Comparison of ENCODE assay signal across 10 mouse cellular contexts in the genomic region with DNA sequence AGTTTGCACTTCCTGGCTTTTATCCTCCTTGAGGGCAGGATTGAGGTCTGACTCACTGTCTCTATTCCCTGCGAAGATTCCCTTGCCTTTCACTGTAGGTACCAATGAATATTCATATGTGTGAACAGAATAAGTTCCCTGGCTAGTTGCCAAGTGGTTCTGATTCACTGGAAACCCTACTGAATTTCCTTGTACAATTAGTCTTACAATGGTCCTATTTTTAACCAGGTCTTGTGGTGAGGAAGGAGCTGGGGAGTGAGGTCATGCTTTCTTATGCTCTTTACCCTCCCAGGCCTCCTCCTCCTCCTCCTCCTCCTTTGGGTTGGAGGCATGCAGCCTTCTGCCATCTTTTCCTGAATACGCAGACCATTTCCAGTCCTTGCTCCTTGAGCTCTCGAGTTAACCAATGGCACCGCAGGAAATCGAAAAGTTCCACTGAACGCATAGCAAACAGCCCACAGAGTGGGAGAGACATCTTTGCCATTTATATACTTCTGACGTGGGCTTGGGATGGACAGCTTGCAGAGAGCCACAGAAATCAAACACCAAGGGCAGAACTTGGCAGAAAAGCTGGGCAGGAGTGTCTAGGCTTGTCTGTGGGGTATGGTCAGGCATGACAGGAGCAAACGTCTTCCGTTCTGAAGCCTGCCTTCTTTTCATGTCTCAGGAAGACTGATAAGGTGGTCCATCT.
DNase-seq lines count a peak whose midpoint lies in the region; ATAC-seq and TF ChIP-seq lines count a peak whose summit lies in the region.
"Had no signal": no experiment of that assay in that cellular context is flagged by ENCODE, and none has a peak within 500 bp of the region (broad histone marks: within the 10 kb centered on the region; RNA-seq: fewer than 3 reads in every experiment).

No protein-coding gene starts in this region.

- no peaks in the 10 kb centered on the region for H3K27me3 ChIP-seq in kidney, adult 2 months (replicated peaks; ENCODE audit: control insufficient read depth, insufficient read depth, low read length)
- H3K27me3 ChIP-seq in embryonic facial prominence, embryonic 15.5 days: no peaks in the 10 kb centered on the region
- H3K27me3 ChIP-seq: hindbrain, embryonic 15.5 days had no signal

- peak overlapping the region; percentile 4; the same call in 1 of the 2 replicates for H3K27ac ChIP-seq in kidney, adult 2 months (ENCODE audit: insufficient read depth, low read depth, low read length)
- H3K27ac ChIP-seq in embryonic facial prominence, embryonic 15.5 days (replicated peaks): 0 out of 2 replicates have a peak overlapping the region, but pooled peaks have one; percentile 28
- H3K27ac ChIP-seq in macrophage: peak overlapping the region; percentile 15; the same call in 1 of the 2 replicates
- H3K27ac ChIP-seq: hindbrain, embryonic 15.5 days had no signal

- H3K79me2 ChIP-seq in macrophage (ENCODE audit: inconsistent target): no peaks in the 10 kb centered on the region

- 0 out of 2 replicates have a peak, but pooled peaks have one; percentile 21 for ATAC-seq in embryonic facial prominence, embryonic 15.5 days (ENCODE audit: insufficient number of reproducible peaks, low FRiP score, low TSS enrichment, low read depth)
- ATAC-seq: liver, postnatal 0 days had no signal

- H3K9ac ChIP-seq in embryonic facial prominence, embryonic 15.5 days: no peak overlapping the region
- H3K9ac ChIP-seq: hindbrain, embryonic 15.5 days; liver, postnatal 0 days had no signal

- no peak overlapping the region for H3K4me2 ChIP-seq in embryonic facial prominence, embryonic 15.5 days (replicated peaks)
- H3K4me2 ChIP-seq: hindbrain, embryonic 15.5 days had no signal

- H3K9me3 ChIP-seq in embryonic facial prominence, embryonic 15.5 days (replicated peaks): no peaks in the 10 kb centered on the region
- H3K9me3 ChIP-seq: hindbrain, embryonic 15.5 days had no signal

- H3K36me3 ChIP-seq in kidney, adult 2 months (ENCODE audit: control insufficient read depth, insufficient read depth, low read length): no peaks in the 10 kb centered on the region
- no peaks in the 10 kb centered on the region for H3K36me3 ChIP-seq in embryonic facial prominence, embryonic 15.5 days
- H3K36me3 ChIP-seq in macrophage (ENCODE audit: inconsistent target): no peaks in the 10 kb centered on the region
- H3K36me3 ChIP-seq: hindbrain, embryonic 15.5 days had no signal

- no peak for TF ChIP-seq CTCF in kidney, adult 2 months (conservative IDR thresholded peaks at IDR 0.05; ENCODE audit: insufficient read depth, insufficient read length, low read depth, low read length)

- TF ChIP-seq POLR2A in kidney, adult 2 months (IDR thresholded peaks at IDR 0.05; ENCODE audit: low read depth, low read length): no peak

- peak; percentile 64 for DNase-seq in kidney, adult 2 months
- DNase-seq in kidney, adult 8-10 months: no peak
- peak; percentile 18 for DNase-seq in MN1 (ENCODE audit: low spot score)
- no peak for DNase-seq in gastrocnemius, postnatal 25 days
- DNase-seq in urinary bladder, postnatal 36 days (ENCODE audit: low spot score in 2 of 2): no peak
- DNase-seq in natural killer cell, adult 2 months (ENCODE audit: low spot score in 2 of 2): no peak
- DNase-seq: liver, postnatal 0 days had no signal

- H3K4me1 ChIP-seq in kidney, adult 2 months (ENCODE audit: control insufficient read depth, insufficient read depth, low read length): peaks cover 8% of the 10 kb centered on the region; the same call in 1 of the 2 replicates
- H3K4me1 ChIP-seq in embryonic facial prominence, embryonic 15.5 days: peaks cover 10% of the 10 kb centered on the region; the same call in 1 of the 2 replicates

- whole genome bisulfite sequencing in kidney, adult 2 months: 68% methylated on average over 9 of the region's 9 CpGs
- WGBS in embryonic facial prominence, embryonic 15.5 days: 63% methylated on average over 9 of the region's 9 CpGs
- 93% methylated on average over 9 of the region's 9 CpGs for WGBS in macrophage (ENCODE audit: missing documents)

- H3K4me3 ChIP-seq in kidney, adult 2 months (ENCODE audit: insufficient read depth, low read depth, low read length): no peak overlapping the region
- no peak overlapping the region for H3K4me3 ChIP-seq in embryonic facial prominence, embryonic 15.5 days (replicated peaks)
- no peak overlapping the region for H3K4me3 ChIP-seq in macrophage (ENCODE audit: inconsistent target)
- H3K4me3 ChIP-seq: hindbrain, embryonic 15.5 days had no signal

Comparison
In these comparisons a context has a peak if more than half of its experiments do, and no peak if none do; other contexts are left out.
1. DNase-seq: peak in kidney, adult 2 months (single experiment) and MN1 (single experiment); none in kidney, adult 8-10 months (0 of 2), gastrocnemius, postnatal 25 days (single experiment), urinary bladder, postnatal 36 days (0 of 2) and natural killer cell, adult 2 months (0 of 2).
2. Peak in every context shown above with its lines, with median percentiles within 50 percentile points of each other: H3K27ac ChIP-seq.